Mouse (Mus musculus) macrophage (primary cell): ENCODE data around the gene Abca2. TPM values are rescaled to one million over a fixed set of nuclear protein-coding genes. Genes with fewer than 3 reads are reported as not detected.

Experiments
- H3K27ac ChIP-seq: fragments of 350-480 bp; formaldehyde crosslinking; 2 replicates; pipeline ENCODE4 v1.9.0; 2021
- H3K36me3 ChIP-seq: fragments of 350-480 bp; formaldehyde crosslinking; 2 replicates; pipeline ENCODE4 v1.9.0; 2021; ENCODE audit errors: inconsistent target
- H3K4me3 ChIP-seq: fragments of 350-480 bp; formaldehyde crosslinking; 2 replicates; pipeline ENCODE4 v1.9.0; 2021; ENCODE audit errors: inconsistent target
- H3K79me2 ChIP-seq: fragments of 350-480 bp; formaldehyde crosslinking; 2 replicates; pipeline ENCODE4 v1.9.0; 2021; ENCODE audit errors: inconsistent target
- WGBS: methylation state at CpG from one replicate; pipeline ENCODE4 v1.1.7; 2026; ENCODE audit warnings: inconsistent platforms; ENCODE audit not compliant: missing documents; 5-methylcytosine and 5-hydroxymethylcytosine counted together
- polyA plus RNA-seq: library from polyadenylated mRNA; stranded (reverse); fragments of 250-400 nt; gene quantifications from 3 replicates; pipeline ENCODE4 v1.2.4, GENCODE M21; 2018; ENCODE audit warnings: inconsistent platforms

The Abca2 gene
- polyA plus RNA-seq, 1 experiment from 2014 or later, result 19.7 TPM

GRCm38 (mm10) chr2:25461407-25461806 lies 32.9 kb downstream of the Abca2 start:
- H3K27ac ChIP-seq, result peak overlapping the region; percentile 61
- peak overlapping the region; percentile 69; the same call in 1 of the 2 replicates for H3K4me3 ChIP-seq
- H3K36me3 ChIP-seq, result no peaks in the 10 kb centered on the region
- WGBS, result 25% methylated on average over 3 of the region's 3 CpGs
- H3K79me2 ChIP-seq, result no peaks in the 10 kb centered on the region

- H3K36me3 ChIP-seq, result no peaks in the 10 kb centered on the region
- WGBS, result 90% methylated on average over 3 of the region's 3 CpGs
- no peak overlapping the region for H3K4me3 ChIP-seq
These were observed 35.1 kb downstream of the Abca2 start for GRCm38 (mm10) chr2:25463630-25464029.

GRCm38 (mm10) chr2:25465256-25465655 lies 36.8 kb downstream of the Abca2 start:
- Histone ChIP-seq H3K79me2 (no peaks in the 10 kb centered on the region), H3K36me3 (no peaks in the 10 kb centered on the region), H3K4me3 (no peak overlapping the region), H3K27ac (no peak overlapping the region)
- 67% methylated on average over 2 of the region's 2 CpGs for WGBS

More at GRCm38 (mm10) chr2:25463630-25464029, 35.1 kb downstream of the Abca2 start:
- Histone ChIP-seq H3K79me2 (no peaks in the 10 kb centered on the region), H3K27ac (no peak overlapping the region)

GRCm38 (mm10) chr2:25465816-25466635 lies 37.5 kb downstream of the Abca2 start:
- Histone ChIP-seq H3K4me3 (no peak overlapping the region), H3K27ac (no peak overlapping the region)
- 24% methylated on average over 10 of the region's 10 CpGs for WGBS

GRCm38 (mm10) chr2:25467606-25468303 lies 39.3 kb downstream of the Abca2 start:
- no peak overlapping the region for H3K4me3 ChIP-seq
- H3K36me3 ChIP-seq, result no peaks in the 10 kb centered on the region
- H3K79me2 ChIP-seq, result no peaks in the 10 kb centered on the region
- 93% methylated on average over 12 of the region's 14 CpGs for WGBS
- H3K27ac ChIP-seq, result no peak overlapping the region

More at GRCm38 (mm10) chr2:25465816-25466635, 37.5 kb downstream of the Abca2 start:
- Histone ChIP-seq H3K79me2 (no peaks in the 10 kb centered on the region), H3K36me3 (no peaks in the 10 kb centered on the region)

GRCm38 (mm10) chr2:25468962-25469915 lies 40.7 kb downstream of the Abca2 start:
- no peaks in the 10 kb centered on the region for H3K36me3 ChIP-seq
- WGBS, result 89% methylated on average over 10 of the region's 10 CpGs
- H3K79me2 ChIP-seq, result no peaks in the 10 kb centered on the region
- H3K4me3 ChIP-seq, result no peak overlapping the region
- no peak overlapping the region for H3K27ac ChIP-seq

GRCm38 (mm10) chr2:25469969-25470368 lies 41.5 kb downstream of the Abca2 start, which contains the start of gene Ptgds:
Gene Ptgds (minus strand): TSS chr2:25470046.
- WGBS, result 88% methylated on average over 6 of the region's 6 CpGs
- Histone ChIP-seq H3K79me2 (no peaks in the 10 kb centered on the region), H3K36me3 (no peaks in the 10 kb centered on the region), H3K27ac (no peak within 1 kb of the TSS), H3K4me3 (no peak within 1 kb of the TSS)

- 89% methylated on average over 2 of the region's 2 CpGs for WGBS
- Histone ChIP-seq H3K4me3 (no peak overlapping the region), H3K36me3 (no peaks in the 10 kb centered on the region), H3K79me2 (no peaks in the 10 kb centered on the region), H3K27ac (no peak overlapping the region)
These were observed 44.0 kb downstream of the Abca2 start for GRCm38 (mm10) chr2:25472550-25472949.

GRCm38 (mm10) chr2:25477541-25477940 lies 49.0 kb downstream of the Abca2 start:
- H3K4me3 ChIP-seq, result no peak overlapping the region
- WGBS, result 89% methylated on average over 8 of the region's 8 CpGs
- no peaks in the 10 kb centered on the region for H3K36me3 ChIP-seq
- H3K27ac ChIP-seq, result no peak overlapping the region
- H3K79me2 ChIP-seq, result no peaks in the 10 kb centered on the region

GRCm38 (mm10) chr2:25477967-25478675 lies 49.6 kb downstream of the Abca2 start:
- no peak overlapping the region for H3K4me3 ChIP-seq
- WGBS, result 95% methylated on average over 3 of the region's 3 CpGs
- H3K27ac ChIP-seq, result no peak overlapping the region
- no peaks in the 10 kb centered on the region for H3K79me2 ChIP-seq
- no peaks in the 10 kb centered on the region for H3K36me3 ChIP-seq

GRCm38 (mm10) chr2:25479551-25480311 lies 51.2 kb downstream of the Abca2 start:
- no peaks in the 10 kb centered on the region for H3K36me3 ChIP-seq
- no peaks in the 10 kb centered on the region for H3K79me2 ChIP-seq

GRCm38 (mm10) chr2:25480541-25480940 lies 52.0 kb downstream of the Abca2 start:
- Histone ChIP-seq H3K79me2 (no peaks in the 10 kb centered on the region), H3K27ac (no peak overlapping the region), H3K36me3 (no peaks in the 10 kb centered on the region), H3K4me3 (no peak overlapping the region)
- 95% methylated on average over 1 of the region's 1 CpGs for WGBS

More at GRCm38 (mm10) chr2:25479551-25480311, 51.2 kb downstream of the Abca2 start:
- Histone ChIP-seq H3K4me3 (no peak overlapping the region), H3K27ac (no peak overlapping the region)
- whole genome bisulfite sequencing, result 60% methylated on average over 10 of the region's 10 CpGs

- WGBS, result 12% methylated on average over 7 of the region's 7 CpGs
- Histone ChIP-seq H3K79me2 (no peaks in the 10 kb centered on the region), H3K4me3 (no peak overlapping the region), H3K36me3 (no peaks in the 10 kb centered on the region), H3K27ac (no peak overlapping the region)
These were observed 54.5 kb downstream of the Abca2 start for GRCm38 (mm10) chr2:25482969-25483368.
